Mouse (Mus musculus): ENCODE results near the gene Stk39. TPM values are rescaled to one million over a fixed set of nuclear protein-coding genes. Genes with fewer than 3 reads are reported as not detected.

The Stk39 gene
- polyA plus RNA-seq, 1 experiment from 2014 or later, result 27.7 TPM

DNA sequence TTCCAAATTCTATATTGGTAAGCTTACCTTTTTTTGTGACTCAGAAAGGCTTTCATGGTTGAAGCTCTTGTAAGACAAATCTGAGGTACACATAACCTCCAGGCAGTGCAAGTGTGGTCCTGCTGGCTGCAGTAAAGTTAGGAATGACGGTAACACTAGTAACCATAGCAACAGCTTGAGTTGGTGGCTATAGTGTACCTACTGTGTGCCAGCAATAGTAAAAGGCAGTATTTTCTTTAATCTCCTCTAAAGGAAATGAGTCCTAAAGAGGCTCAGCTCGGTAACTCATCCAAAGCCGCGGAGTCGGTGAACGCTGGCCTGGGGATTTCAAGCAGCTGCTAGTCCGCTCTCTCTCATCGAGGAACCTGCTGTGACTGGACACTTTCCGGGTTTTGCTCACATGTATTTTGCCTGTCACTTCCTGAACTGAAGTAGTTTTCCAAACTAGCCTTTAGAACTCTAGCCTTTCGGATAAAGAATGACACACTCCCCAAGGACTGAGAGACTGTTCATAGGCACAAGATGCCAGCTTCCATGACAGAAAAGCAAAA is 85.7 kb downstream of the Stk39 start:
- no peaks in the 10 kb centered on the region for H3K27me3 ChIP-seq
- H3K9ac ChIP-seq, result no peak overlapping the region
- peaks cover 11% of the 10 kb centered on the region; the same call in 1 of the 2 replicates for H3K36me3 ChIP-seq (ENCODE audit: poor library complexity, severe bottlenecking)
- no peak overlapping the region for H3K27ac ChIP-seq
- no peak overlapping the region for H3K4me2 ChIP-seq
- no peak for ATAC-seq
- peaks cover 20% of the 10 kb centered on the region for H3K4me1 ChIP-seq
- H3K9me3 ChIP-seq (replicated peaks), result no peaks in the 10 kb centered on the region
- H3K4me3 ChIP-seq, result no peak overlapping the region
- 56% methylated on average over 10 of the region's 10 CpGs for WGBS

DNA sequence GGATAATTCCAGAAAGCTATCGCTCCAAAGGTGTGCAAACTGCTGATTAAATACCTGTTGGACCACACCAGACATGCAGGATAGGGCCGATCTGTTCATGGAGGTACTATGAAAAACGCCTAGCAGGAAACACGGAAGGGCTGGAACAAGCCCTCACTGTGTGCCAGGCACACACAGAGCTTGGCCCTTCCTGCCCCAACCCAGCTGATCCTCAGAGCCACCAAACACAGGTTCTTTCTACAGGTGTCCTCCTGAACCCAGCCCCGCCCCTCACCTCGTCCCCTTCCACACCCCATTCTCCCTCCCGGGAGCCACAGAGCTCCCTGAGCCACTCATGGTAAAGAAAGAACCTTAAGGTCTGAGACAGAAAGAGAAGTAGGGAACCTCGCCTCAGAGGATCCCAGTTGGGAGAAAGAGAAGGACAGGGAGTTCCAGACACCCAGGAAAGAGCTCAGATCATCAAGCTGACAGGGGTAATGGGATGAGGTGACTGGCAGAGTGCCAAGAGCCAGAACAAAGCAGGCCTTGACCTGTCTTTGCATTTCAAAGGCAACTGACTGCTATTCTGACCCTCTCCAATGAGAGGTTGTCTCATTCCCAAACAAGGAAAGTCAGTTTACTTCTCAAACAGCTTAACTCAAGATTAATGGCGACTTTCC is 86.3 kb downstream of the Stk39 start:
- ATAC-seq, result no peak

DNA sequence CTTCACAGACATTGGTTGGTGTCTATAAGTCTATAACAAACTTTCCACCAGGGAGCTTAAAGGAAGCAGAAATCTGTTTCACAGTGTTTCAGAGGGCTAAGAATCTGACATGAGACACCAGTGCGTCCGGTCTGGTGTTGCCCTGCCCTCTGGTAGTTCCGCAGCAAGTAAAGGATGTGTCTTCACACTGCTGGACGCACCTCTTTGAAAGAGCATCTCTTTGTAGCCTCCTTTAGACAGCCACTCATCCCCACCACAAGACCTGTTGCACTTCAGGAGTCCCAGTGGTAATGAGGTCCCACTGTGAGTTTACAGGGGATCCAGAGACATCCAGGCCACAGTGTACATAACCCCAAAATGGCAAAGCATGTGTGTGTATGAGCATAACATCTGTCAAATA is 88.1 kb downstream of the Stk39 start:
- no peak overlapping the region for H3K4me2 ChIP-seq
- no peak for ATAC-seq
- H3K36me3 ChIP-seq (ENCODE audit: poor library complexity, severe bottlenecking), result peaks cover 7% of the 10 kb centered on the region; the same call in 1 of the 2 replicates
- 94% methylated on average over 4 of the region's 4 CpGs for WGBS
- H3K4me3 ChIP-seq, result no peak overlapping the region
- no peak overlapping the region for H3K9ac ChIP-seq
- no peaks in the 10 kb centered on the region for H3K9me3 ChIP-seq (replicated peaks)
- H3K27me3 ChIP-seq, result no peaks in the 10 kb centered on the region
- no peak overlapping the region for H3K27ac ChIP-seq
- peaks cover 40% of the 10 kb centered on the region for H3K4me1 ChIP-seq

More for the DNA sequence above, 86.3 kb downstream of the Stk39 start:
- Histone ChIP-seq H3K27me3 (no peaks in the 10 kb centered on the region), H3K36me3 (ENCODE audit: poor library complexity, severe bottlenecking) (peaks cover 11% of the 10 kb centered on the region; the same call in 1 of the 2 replicates), H3K9me3 (replicated peaks) (no peaks in the 10 kb centered on the region), H3K9ac (no peak overlapping the region), H3K27ac (no peak overlapping the region), H3K4me1 (peaks cover 26% of the 10 kb centered on the region), H3K4me2 (no peak overlapping the region), H3K4me3 (no peak overlapping the region)
- WGBS, result 79% methylated on average over 9 of the region's 9 CpGs

GRCm38 (mm10) chr2:68382394-68383059 is 89.5 kb downstream of the Stk39 start:
- Histone ChIP-seq H3K27ac (no peak overlapping the region), H3K9me3 (replicated peaks) (no peaks in the 10 kb centered on the region), H3K4me1 (peaks cover 40% of the 10 kb centered on the region), H3K4me3 (no peak overlapping the region), H3K36me3 (ENCODE audit: poor library complexity, severe bottlenecking) (peaks cover 11% of the 10 kb centered on the region; the same call in 1 of the 2 replicates), H3K27me3 (no peaks in the 10 kb centered on the region), H3K4me2 (no peak overlapping the region), H3K9ac (no peak overlapping the region)
- WGBS, result 73% methylated on average over 11 of the region's 11 CpGs
- no peak for ATAC-seq

DNA sequence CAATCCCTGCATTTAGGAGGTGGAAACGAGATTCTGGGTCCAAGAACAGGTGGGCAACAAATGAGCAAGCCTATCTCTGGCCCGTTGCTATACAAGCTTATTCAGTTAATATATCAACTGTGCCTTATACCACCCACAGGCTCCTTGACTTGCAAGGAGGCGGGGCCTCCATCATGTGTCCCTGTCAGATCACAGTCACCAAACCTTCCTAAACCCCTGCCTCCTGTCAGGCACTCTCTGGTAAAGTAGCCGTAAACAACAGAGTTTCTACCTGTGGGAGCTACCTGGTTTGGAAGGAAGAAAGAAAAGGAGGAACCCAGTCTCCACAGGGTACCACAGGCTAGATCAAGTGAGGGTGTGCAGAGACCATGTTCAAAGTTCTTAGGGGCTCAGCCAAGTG is 90.2 kb downstream of the Stk39 start:
- 82% methylated on average over 4 of the region's 4 CpGs for WGBS
- ATAC-seq, result no peak

GRCm38 (mm10) chr2:68381205-68381604 is 90.9 kb downstream of the Stk39 start:
- Histone ChIP-seq H3K27ac (no peak overlapping the region; the same call in 1 of the 2 replicates), H3K4me1 (peaks cover 40% of the 10 kb centered on the region), H3K9me3 (replicated peaks) (no peaks in the 10 kb centered on the region), H3K36me3 (ENCODE audit: poor library complexity, severe bottlenecking) (peaks cover 14% of the 10 kb centered on the region; the same call in 1 of the 2 replicates), H3K27me3 (no peaks in the 10 kb centered on the region), H3K9ac (no peak overlapping the region), H3K4me2 (no peak overlapping the region), H3K4me3 (no peak overlapping the region)
- WGBS, result 65% methylated on average over 6 of the region's 6 CpGs
- ATAC-seq, result no peak

More for the DNA sequence above, 90.2 kb downstream of the Stk39 start:
- H3K4me2 ChIP-seq, result no peak overlapping the region
- H3K4me1 ChIP-seq, result peaks cover 40% of the 10 kb centered on the region
- no peak overlapping the region; the same call in 1 of the 2 replicates for H3K27ac ChIP-seq
- no peaks in the 10 kb centered on the region for H3K27me3 ChIP-seq
- H3K9ac ChIP-seq, result no peak overlapping the region
- H3K9me3 ChIP-seq (replicated peaks), result no peaks in the 10 kb centered on the region
- no peak overlapping the region for H3K4me3 ChIP-seq
- peaks cover 16% of the 10 kb centered on the region; the same call in 1 of the 2 replicates for H3K36me3 ChIP-seq (ENCODE audit: poor library complexity, severe bottlenecking)

- H3K27ac ChIP-seq, result no peak overlapping the region
- H3K4me3 ChIP-seq, result no peak overlapping the region
- peaks cover 10% of the 10 kb centered on the region; the same call in 1 of the 2 replicates for H3K36me3 ChIP-seq (ENCODE audit: poor library complexity, severe bottlenecking)
- H3K9me3 ChIP-seq (replicated peaks), result no peaks in the 10 kb centered on the region
- no peak for ATAC-seq
- H3K27me3 ChIP-seq, result no peaks in the 10 kb centered on the region
- 38% methylated on average over 11 of the region's 11 CpGs for WGBS
- H3K9ac ChIP-seq, result no peak overlapping the region
- no peak overlapping the region for H3K4me2 ChIP-seq
- peaks cover 34% of the 10 kb centered on the region for H3K4me1 ChIP-seq
Observed at GRCm38 (mm10) chr2:68379631-68380030, 92.4 kb downstream of the Stk39 start.

GRCm38 (mm10) chr2:68378319-68378718 is 93.7 kb downstream of the Stk39 start:
- H3K9me3 ChIP-seq (replicated peaks), result no peaks in the 10 kb centered on the region
- peaks cover 34% of the 10 kb centered on the region for H3K4me1 ChIP-seq
- ATAC-seq, result no peak
- no peaks in the 10 kb centered on the region for H3K27me3 ChIP-seq
- 90% methylated on average over 8 of the region's 8 CpGs for WGBS
- H3K27ac ChIP-seq, result no peak overlapping the region
- no peak overlapping the region for H3K4me3 ChIP-seq
- no peak overlapping the region for H3K9ac ChIP-seq
- H3K4me2 ChIP-seq, result no peak overlapping the region
- peaks cover 10% of the 10 kb centered on the region; the same call in 1 of the 2 replicates for H3K36me3 ChIP-seq (ENCODE audit: poor library complexity, severe bottlenecking)

GRCm38 (mm10) chr2:68377251-68377681 is 94.8 kb downstream of the Stk39 start:
- Histone ChIP-seq H3K36me3 (ENCODE audit: poor library complexity, severe bottlenecking) (peaks cover 10% of the 10 kb centered on the region; the same call in 1 of the 2 replicates), H3K27me3 (no peaks in the 10 kb centered on the region), H3K4me1 (peaks cover 29% of the 10 kb centered on the region), H3K27ac (no peak overlapping the region), H3K9ac (no peak overlapping the region), H3K9me3 (replicated peaks) (no peaks in the 10 kb centered on the region), H3K4me2 (no peak overlapping the region), H3K4me3 (no peak overlapping the region)
- ATAC-seq, result no peak
- 92% methylated on average over 6 of the region's 6 CpGs for WGBS

DNA sequence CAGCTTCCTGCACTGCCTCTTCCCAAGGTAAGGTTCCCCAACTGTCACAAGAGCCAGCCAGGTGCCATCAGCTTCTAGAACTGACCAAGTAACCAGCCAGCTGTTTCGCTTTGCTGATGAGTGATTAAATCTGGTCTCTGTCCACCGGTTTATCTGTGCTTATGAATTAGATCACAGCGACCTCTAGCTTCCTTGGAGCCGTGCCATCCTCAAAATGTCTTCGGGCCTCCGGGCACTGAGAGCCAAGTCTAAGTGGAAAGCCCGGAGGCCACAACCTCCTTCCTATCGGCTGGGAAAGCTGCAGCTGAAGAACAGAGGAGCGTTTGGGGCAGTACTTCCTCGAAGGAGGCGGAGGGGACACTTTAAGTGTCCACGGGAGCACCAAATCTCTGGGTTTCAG is 95.4 kb downstream of the Stk39 start:
- Histone ChIP-seq H3K9me3 (replicated peaks) (no peaks in the 10 kb centered on the region), H3K4me2 (no peak overlapping the region), H3K27me3 (no peaks in the 10 kb centered on the region), H3K27ac (no peak overlapping the region), H3K4me1 (peaks cover 25% of the 10 kb centered on the region), H3K9ac (no peak overlapping the region), H3K36me3 (ENCODE audit: poor library complexity, severe bottlenecking) (peaks cover 10% of the 10 kb centered on the region; the same call in 1 of the 2 replicates), H3K4me3 (no peak overlapping the region)
- no peak for ATAC-seq
- WGBS, result 88% methylated on average over 12 of the region's 12 CpGs

DNA sequence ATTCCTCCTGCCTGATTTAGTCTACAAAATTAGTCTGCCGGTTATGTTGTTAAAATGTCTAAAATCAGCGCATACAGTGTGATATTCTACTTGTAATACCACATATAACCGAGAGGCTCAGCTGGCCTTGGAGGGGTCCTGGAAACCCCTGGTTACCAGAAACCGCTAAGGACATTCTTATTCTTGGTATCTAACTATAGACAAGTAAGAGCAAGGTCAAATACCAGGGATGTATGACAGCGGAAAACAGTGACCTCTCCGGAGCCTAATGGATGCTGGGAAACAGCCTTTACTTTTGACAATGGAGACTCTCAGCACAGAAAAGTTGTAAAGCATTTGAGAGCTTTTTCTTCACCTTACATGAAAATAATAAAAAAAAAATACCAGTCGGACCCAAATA is 97.9 kb downstream of the Stk39 start:
- no peak overlapping the region for H3K4me2 ChIP-seq
- H3K36me3 ChIP-seq (ENCODE audit: poor library complexity, severe bottlenecking), result peaks cover 10% of the 10 kb centered on the region; the same call in 1 of the 2 replicates
- no peak overlapping the region for H3K4me3 ChIP-seq

DNA sequence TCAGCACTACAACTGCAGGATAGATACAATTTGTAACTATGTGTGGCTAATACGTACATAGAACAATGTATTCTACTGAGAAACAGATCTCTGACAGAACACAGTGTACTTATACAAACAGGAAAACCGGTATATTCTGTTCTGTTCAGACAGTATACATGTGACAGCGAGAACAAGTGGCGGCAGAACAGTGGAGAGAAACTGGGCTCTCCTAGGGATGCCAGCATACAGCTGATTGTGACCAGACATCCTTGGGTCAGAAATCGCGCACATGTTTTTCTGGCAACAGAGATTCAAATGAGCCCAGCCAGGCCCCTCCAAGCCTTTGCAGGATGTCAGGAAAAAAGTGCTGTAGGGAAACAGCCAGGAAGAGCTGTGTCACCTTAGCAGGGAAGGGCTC is 100.2 kb downstream of the Stk39 start:
- H3K9me3 ChIP-seq (replicated peaks), result no peaks in the 10 kb centered on the region
- 83% methylated on average over 6 of the region's 6 CpGs for WGBS
- ATAC-seq, result no peak

More for the DNA sequence above, 97.9 kb downstream of the Stk39 start:
- WGBS, result 84% methylated on average over 7 of the region's 7 CpGs
- no peaks in the 10 kb centered on the region for H3K9me3 ChIP-seq (replicated peaks)
- no peak for ATAC-seq
- H3K27ac ChIP-seq, result no peak overlapping the region
- H3K4me1 ChIP-seq, result peaks cover 16% of the 10 kb centered on the region
- no peak overlapping the region for H3K9ac ChIP-seq
- no peaks in the 10 kb centered on the region for H3K27me3 ChIP-seq

More for the DNA sequence above, 100.2 kb downstream of the Stk39 start:
- Histone ChIP-seq H3K36me3 (ENCODE audit: poor library complexity, severe bottlenecking) (0 out of 2 replicates have a peak, but pooled peaks cover under 1% of the 10 kb centered on the region), H3K9ac (no peak overlapping the region), H3K27me3 (no peaks in the 10 kb centered on the region), H3K4me1 (peaks cover 28% of the 10 kb centered on the region), H3K4me3 (no peak overlapping the region), H3K4me2 (no peak overlapping the region), H3K27ac (peak overlapping the region; percentile 44; the same call in 1 of the 2 replicates)
